Comparison of ENCODE assay signal across 8 mouse cellular contexts in the genomic region with DNA sequence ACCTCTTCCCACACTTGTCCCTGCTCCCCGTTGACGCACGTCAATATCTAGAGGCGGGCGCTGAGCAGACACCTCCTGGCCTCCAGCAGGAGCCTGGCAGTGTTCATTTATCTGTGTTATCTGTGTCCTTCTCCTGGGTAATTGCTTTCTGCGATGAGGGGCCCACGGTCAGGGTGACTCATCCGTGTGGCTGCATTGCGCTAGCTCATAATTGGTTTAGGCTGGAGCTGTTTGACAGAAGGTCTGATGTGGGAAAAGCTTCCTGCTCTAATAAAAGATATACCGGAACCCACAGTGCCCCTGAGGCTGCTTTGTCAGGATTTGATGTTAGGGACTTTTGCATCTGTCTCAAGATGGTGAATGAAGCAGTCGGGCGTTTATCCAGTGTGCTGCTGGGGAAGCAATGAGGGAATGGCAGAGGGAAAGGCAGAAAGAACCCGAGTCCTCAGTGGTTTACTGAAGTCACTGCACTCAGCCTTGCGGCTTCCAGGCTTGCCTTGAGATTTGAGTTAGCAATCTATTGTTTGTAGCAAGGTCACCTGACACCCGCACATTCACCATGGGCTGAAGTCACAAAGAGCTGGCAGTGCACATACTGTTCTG.
A peak's percentile ranks its signal among the peaks of the same experiment; 100 is the strongest.
DNase-seq lines count a peak whose midpoint lies in the region; ATAC-seq and TF ChIP-seq lines count a peak whose summit lies in the region.

No protein-coding gene starts in this region.

- TF ChIP-seq CTCF in kidney, adult 2 months (conservative IDR thresholded peaks at IDR 0.05; ENCODE audit: insufficient read depth, insufficient read length, low read depth, low read length) = no peak

- H3K36me3 ChIP-seq in kidney, embryonic 15.5 days = peaks cover 55% of the 10 kb centered on the region
- peaks cover 4% of the 10 kb centered on the region for H3K36me3 ChIP-seq in kidney, adult 2 months (ENCODE audit: control insufficient read depth, insufficient read depth, low read length)
- peaks cover 43% of the 10 kb centered on the region for H3K36me3 ChIP-seq in embryonic facial prominence, embryonic 13.5 days
- H3K36me3 ChIP-seq in hindbrain, embryonic 16.5 days (ENCODE audit: control insufficient read depth, insufficient read depth, low read length) = peaks cover 5% of the 10 kb centered on the region

- peak overlapping the region; percentile 37; the same call in 1 of the 2 replicates for H3K27ac ChIP-seq in kidney, embryonic 15.5 days
- no peak overlapping the region for H3K27ac ChIP-seq in kidney, adult 2 months (ENCODE audit: insufficient read depth, low read depth, low read length)
- H3K27ac ChIP-seq in embryonic facial prominence, embryonic 13.5 days = 0 out of 2 replicates have a peak overlapping the region, but pooled peaks have one; percentile 39
- peak overlapping the region; percentile 80 for H3K27ac ChIP-seq in hindbrain, embryonic 16.5 days (ENCODE audit: low read depth, low read length)

- no peak for DNase-seq in kidney, adult 2 months
- peak; percentile 10 to 36 for DNase-seq in adrenal gland, postnatal 4 days (ENCODE audit: low spot score in 2 of 2)
- DNase-seq in mesoderm, embryonic 11.5 days (ENCODE audit: low read depth, low spot score) = peak; percentile 37
- DNase-seq in spleen, adult 18-20 months = no peak
- DNase-seq in kidney, postnatal 4 days = no peak

- no peaks in the 10 kb centered on the region for H3K27me3 ChIP-seq in kidney, embryonic 15.5 days
- H3K27me3 ChIP-seq in kidney, adult 2 months (replicated peaks; ENCODE audit: control insufficient read depth, insufficient read depth, low read length) = no peaks in the 10 kb centered on the region
- H3K27me3 ChIP-seq in embryonic facial prominence, embryonic 13.5 days = no peaks in the 10 kb centered on the region
- no peaks in the 10 kb centered on the region for H3K27me3 ChIP-seq in hindbrain, embryonic 16.5 days (replicated peaks; ENCODE audit: control insufficient read depth, insufficient read depth, low read length)

- no peak overlapping the region for H3K4me3 ChIP-seq in kidney, embryonic 15.5 days (replicated peaks)
- H3K4me3 ChIP-seq in kidney, adult 2 months (ENCODE audit: insufficient read depth, low read depth, low read length) = no peak overlapping the region
- H3K4me3 ChIP-seq in embryonic facial prominence, embryonic 13.5 days = no peak overlapping the region
- H3K4me3 ChIP-seq in hindbrain, embryonic 16.5 days (ENCODE audit: low read length) = no peak overlapping the region

- ATAC-seq in kidney, embryonic 15.5 days (replicated peaks; ENCODE audit: low FRiP score) = no peak; the same call in 1 of the 2 replicates
- ATAC-seq in embryonic facial prominence, embryonic 13.5 days (ENCODE audit: insufficient number of reproducible peaks, insufficient read depth, low FRiP score, low TSS enrichment, low read depth) = no peak
- peak; percentile 90 for ATAC-seq in hindbrain, embryonic 16.5 days

- H3K9me3 ChIP-seq in kidney, embryonic 15.5 days (replicated peaks) = no peaks in the 10 kb centered on the region
- H3K9me3 ChIP-seq in embryonic facial prominence, embryonic 13.5 days = no peaks in the 10 kb centered on the region
- no peaks in the 10 kb centered on the region for H3K9me3 ChIP-seq in hindbrain, embryonic 16.5 days (ENCODE audit: control insufficient read depth, low read length)

- peak overlapping the region; percentile 16; the same call in 1 of the 2 replicates for H3K4me2 ChIP-seq in kidney, embryonic 15.5 days
- H3K4me2 ChIP-seq in embryonic facial prominence, embryonic 13.5 days = peak overlapping the region; percentile 31
- H3K4me2 ChIP-seq in hindbrain, embryonic 16.5 days (ENCODE audit: low read length) = peak overlapping the region; percentile 48

- no peak overlapping the region for H3K9ac ChIP-seq in kidney, embryonic 15.5 days
- 0 out of 2 replicates have a peak overlapping the region, but pooled peaks have one; percentile 1 for H3K9ac ChIP-seq in embryonic facial prominence, embryonic 13.5 days
- H3K9ac ChIP-seq in hindbrain, embryonic 16.5 days (ENCODE audit: low read depth, low read length) = peak overlapping the region; percentile 45

- 25% methylated on average over 15 of the region's 15 CpGs for WGBS in kidney, embryonic 15.5 days
- 61% methylated on average over 15 of the region's 15 CpGs for WGBS in kidney, adult 2 months
- 9% methylated on average over 15 of the region's 15 CpGs for WGBS in embryonic facial prominence, embryonic 13.5 days
- WGBS in hindbrain, embryonic 16.5 days = 6% methylated on average over 15 of the region's 15 CpGs

- peaks cover 11% of the 10 kb centered on the region for H3K4me1 ChIP-seq in kidney, embryonic 15.5 days
- H3K4me1 ChIP-seq in kidney, adult 2 months (ENCODE audit: control insufficient read depth, insufficient read depth, low read length) = no peaks in the 10 kb centered on the region
- peaks cover 11% of the 10 kb centered on the region for H3K4me1 ChIP-seq in embryonic facial prominence, embryonic 13.5 days
- peaks cover 16% of the 10 kb centered on the region for H3K4me1 ChIP-seq in hindbrain, embryonic 16.5 days (ENCODE audit: control insufficient read depth, insufficient read depth, low read depth, low read length)

- TF ChIP-seq POLR2A in kidney, adult 2 months (IDR thresholded peaks at IDR 0.05; ENCODE audit: low read depth, low read length) = no peak

Comparison
In these comparisons a context has a peak if more than half of its experiments do, and no peak if none do; other contexts are left out.
1. DNase-seq: peak in adrenal gland, postnatal 4 days (2 of 2) and mesoderm, embryonic 11.5 days (single experiment); none in kidney, adult 2 months (single experiment), spleen, adult 18-20 months (0 of 2) and kidney, postnatal 4 days (0 of 2).
2. Peak in every context shown above with its lines, with median percentiles within 50 percentile points of each other: H3K4me2 ChIP-seq.